Mouse (Mus musculus) olfactory bulb, adult 2 months (tissue): Measurements from ENCODE around the gene Ahsa1.

Experiments used
- CTCF ChIP-seq: fragments of 200-500 bp; IDR thresholded peaks from 2 replicates; pipeline ENCODE4 v1.5.1; 2012; ENCODE audit warnings: low read depth, mild to moderate bottlenecking, low read length, moderate library complexity; ENCODE audit not compliant: insufficient read depth
- POLR2A ChIP-seq: fragments of 200-500 bp; IDR thresholded peaks from 2 replicates; pipeline ENCODE4 v1.6.1; 2012; ENCODE audit warnings: mild to moderate bottlenecking, low read depth, low read length, moderate library complexity; ENCODE audit not compliant: insufficient read depth

DNA sequence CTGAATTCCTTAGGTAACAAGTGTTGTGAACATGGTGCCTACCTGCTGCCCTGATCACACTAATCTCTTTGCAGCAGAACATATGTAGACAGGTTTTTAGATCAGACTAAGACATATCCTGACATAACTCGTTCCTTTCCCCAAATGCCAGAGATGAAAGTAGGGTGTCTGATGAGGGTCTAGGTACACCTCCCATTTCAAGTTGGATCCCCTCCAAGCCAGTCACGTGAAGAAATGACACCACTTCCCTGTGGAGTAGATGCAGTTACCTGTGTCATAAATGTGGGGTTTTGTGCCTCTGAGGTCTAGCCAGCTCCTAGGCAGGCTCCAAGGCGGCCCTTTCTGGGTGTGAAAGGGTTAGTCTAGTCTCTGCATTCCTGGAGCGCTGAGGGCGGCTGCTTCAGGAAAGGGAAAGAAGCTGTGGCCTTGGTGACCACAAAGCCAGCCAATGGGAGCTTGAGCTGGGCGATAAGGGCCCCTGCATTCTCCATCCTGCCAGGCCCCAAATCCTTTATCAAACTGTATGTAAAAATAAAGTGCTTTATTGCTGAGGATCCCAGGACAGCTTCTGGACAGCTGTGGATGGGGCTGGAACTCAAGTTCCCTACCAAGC is 11.9 kb downstream of the Ahsa1 start:
- TF ChIP-seq POLR2A (no peak), CTCF (no peak)
